Mouse (Mus musculus) neural tube, embryonic 15.5 days (tissue): ENCODE measurements around the gene Piwil4. TPM values are rescaled to one million over a fixed set of nuclear protein-coding genes. Genes with fewer than 3 reads are reported as not detected.
"Not testable (repeated sequence)": the region's sequence is repeated elsewhere in the genome, so short reads cannot be mapped to it uniquely, and the experiment has no call there.

Source experiments
- ATAC-seq: fragments of 200-750 bp; cut with Nextera tagmentation; 2 replicates; pipeline ENCODE4 v1.8.0; 2017; ENCODE audit warnings: mild to moderate bottlenecking, moderate TSS enrichment, moderate library complexity; ENCODE audit not compliant: low FRiP score
- H3K27ac ChIP-seq: fragments of 300-500 bp; sonication (generic); replicated peaks from 2 replicates; pipeline ENCODE4 v1.5.1; 2015; ENCODE audit warnings: mild to moderate bottlenecking, inconsistent platforms
- H3K27me3 ChIP-seq: fragments of 300-500 bp; sonication (generic); replicated peaks from 2 replicates; pipeline ENCODE4 v1.6.1; 2015; ENCODE audit warnings: inconsistent platforms
- H3K36me3 ChIP-seq: fragments of 300-500 bp; sonication (generic); 2 replicates; pipeline ENCODE4 v1.6.1; 2015; ENCODE audit warnings: inconsistent platforms
- H3K4me1 ChIP-seq: fragments of 300-500 bp; sonication (generic); 2 replicates; pipeline ENCODE4 v1.6.1; 2015; ENCODE audit warnings: inconsistent platforms
- H3K4me2 ChIP-seq: fragments of 300-500 bp; sonication (generic); 2 replicates; pipeline ENCODE4 v1.6.1; 2015; ENCODE audit warnings: inconsistent platforms, mild to moderate bottlenecking, moderate library complexity
- H3K4me3 ChIP-seq: fragments of 300-500 bp; sonication (generic); replicated peaks from 2 replicates; pipeline ENCODE4 v1.5.1; 2015; ENCODE audit warnings: mild to moderate bottlenecking, inconsistent platforms
- H3K9ac ChIP-seq: fragments of 300-500 bp; sonication (generic); replicated peaks from 2 replicates; pipeline ENCODE4 v1.6.1; 2015; ENCODE audit warnings: mild to moderate bottlenecking, inconsistent platforms
- H3K9me3 ChIP-seq: fragments of 300-500 bp; sonication (generic); replicated peaks from 2 replicates; pipeline ENCODE4 v1.6.1; 2016; ENCODE audit warnings: inconsistent platforms
- WGBS: fragments of 180-500 bp; shearing (Covaris S2); methylation state at CpG from one replicate; pipeline ENCODE4 v1.1.7; 2015; ENCODE audit warnings: mixed read lengths; 5-methylcytosine and 5-hydroxymethylcytosine counted together
- polyA plus RNA-seq: library from polyadenylated mRNA; unstranded; fragments of >200 nt; fragmentation: Nextera tagmentation; extraction: Ambion mirVana; gene quantifications from 2 replicates; pipeline ENCODE4 v1.2.1, GENCODE M21; 2015

Gene Piwil4
- polyA plus RNA-seq, 1 experiment from 2014 or later: 0.31 TPM

DNA sequence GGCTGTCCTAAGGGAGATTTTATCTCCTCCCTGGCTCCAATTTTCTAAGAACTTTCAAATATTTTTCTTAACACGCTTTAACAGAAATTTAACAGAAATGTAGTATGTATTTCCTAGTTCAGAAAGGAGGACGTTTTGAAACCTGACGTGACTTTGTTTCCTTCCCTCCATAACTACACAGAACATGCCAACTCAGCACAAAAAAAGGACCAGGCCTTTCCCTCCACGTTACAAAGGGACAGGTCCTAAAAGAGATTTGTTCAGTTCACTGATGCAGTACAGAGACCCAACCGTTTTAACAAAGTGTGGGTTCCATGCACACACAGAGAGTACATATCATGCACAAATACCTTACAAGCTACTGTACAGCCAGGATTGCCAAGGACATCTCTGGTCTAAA lies 18.9 kb downstream of the Piwil4 start:
- ATAC-seq: no peak
- no peaks in the 10 kb centered on the region for H3K27me3 ChIP-seq
- H3K36me3 ChIP-seq: no peaks in the 10 kb centered on the region
- H3K27ac ChIP-seq: no peak overlapping the region
- H3K4me2 ChIP-seq: no peak overlapping the region
- no peak overlapping the region for H3K9ac ChIP-seq
- no peaks in the 10 kb centered on the region for H3K4me1 ChIP-seq
- H3K4me3 ChIP-seq: no peak overlapping the region
- WGBS: 82% methylated on average over 5 of the region's 5 CpGs
- H3K9me3 ChIP-seq: no peaks in the 10 kb centered on the region

DNA sequence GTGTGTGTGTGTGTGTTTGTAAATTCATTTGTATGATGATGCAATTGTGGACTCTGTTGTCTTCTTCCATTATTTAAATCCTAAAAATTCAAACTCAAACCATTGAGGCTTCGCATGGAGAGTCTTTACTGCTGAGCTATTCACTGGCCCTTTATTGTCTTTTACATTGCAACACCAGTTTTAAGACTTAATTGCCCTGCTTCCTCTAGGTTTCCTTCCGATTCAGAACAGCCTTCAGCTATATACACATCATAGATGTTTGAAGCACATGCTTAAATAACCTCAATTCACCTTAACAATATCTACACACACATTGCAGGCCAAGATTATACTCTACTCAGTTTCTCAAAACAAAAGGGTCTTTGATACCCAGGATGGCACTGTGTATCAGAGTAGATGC lies 20.1 kb downstream of the Piwil4 start:
- Histone ChIP-seq H3K9me3 (no peaks in the 10 kb centered on the region), H3K4me1 (no peaks in the 10 kb centered on the region), H3K9ac (no peak overlapping the region), H3K4me2 (no peak overlapping the region), H3K4me3 (no peak overlapping the region), H3K36me3 (no peaks in the 10 kb centered on the region), H3K27ac (no peak overlapping the region), H3K27me3 (no peaks in the 10 kb centered on the region)
- ATAC-seq: no peak
- WGBS: 11% methylated on average over 2 of the region's 2 CpGs

DNA sequence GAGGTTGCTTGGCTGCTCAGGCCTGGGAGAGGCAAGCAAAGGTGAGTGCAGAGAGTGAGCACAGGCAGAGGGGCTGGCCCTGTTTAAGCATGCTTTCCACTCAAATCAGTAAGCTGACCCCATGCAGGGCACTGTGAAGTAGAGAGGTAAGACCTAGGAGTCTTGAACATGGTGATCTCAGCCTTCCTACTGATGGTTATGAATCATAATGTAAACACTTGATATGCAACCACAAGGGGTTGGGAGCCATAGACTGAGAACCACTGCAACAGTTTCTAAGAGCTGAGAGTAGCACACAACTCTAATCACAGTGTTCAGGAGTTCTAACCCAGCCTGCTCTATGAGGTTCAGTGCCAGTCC lies 22.2 kb downstream of the Piwil4 start:
- Histone ChIP-seq H3K27me3 (no peaks in the 10 kb centered on the region), H3K4me3 (no peak overlapping the region), H3K9ac (no peak overlapping the region), H3K27ac (no peak overlapping the region), H3K36me3 (no peaks in the 10 kb centered on the region), H3K9me3 (no peaks in the 10 kb centered on the region), H3K4me2 (no peak overlapping the region), H3K4me1 (no peaks in the 10 kb centered on the region)
- ATAC-seq: no peak

DNA sequence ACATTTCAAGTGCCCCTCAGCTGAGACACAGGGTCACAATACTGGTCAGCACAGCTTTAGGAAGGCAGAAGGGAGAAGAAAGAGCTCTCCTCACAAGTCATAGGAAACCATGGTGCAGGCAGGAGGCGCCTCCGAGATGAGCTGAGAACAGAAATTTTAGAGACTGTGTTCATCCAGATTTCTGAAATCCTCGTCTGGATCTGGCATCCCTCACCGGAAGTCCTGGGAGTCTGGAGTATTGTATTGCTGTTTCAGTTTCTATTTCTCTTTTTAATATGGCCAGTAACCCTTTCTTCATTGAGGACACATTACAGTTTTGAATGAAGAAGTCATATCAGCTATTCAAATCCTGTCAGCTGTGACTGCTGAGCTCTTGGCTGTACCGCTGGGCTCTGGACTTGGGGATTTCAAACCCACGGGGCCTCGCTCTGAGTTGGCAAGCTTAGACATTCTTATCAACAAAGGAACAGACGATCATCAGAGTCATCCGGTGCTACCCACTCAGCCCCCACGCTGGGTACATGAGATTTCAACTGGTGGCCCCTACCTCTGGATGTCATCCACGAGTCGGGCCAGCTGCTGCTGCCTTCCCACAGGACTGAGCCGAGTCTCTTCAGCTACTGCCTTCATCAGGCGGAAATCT lies 22.7 kb downstream of the Piwil4 start:
- no peak for ATAC-seq

DNA sequence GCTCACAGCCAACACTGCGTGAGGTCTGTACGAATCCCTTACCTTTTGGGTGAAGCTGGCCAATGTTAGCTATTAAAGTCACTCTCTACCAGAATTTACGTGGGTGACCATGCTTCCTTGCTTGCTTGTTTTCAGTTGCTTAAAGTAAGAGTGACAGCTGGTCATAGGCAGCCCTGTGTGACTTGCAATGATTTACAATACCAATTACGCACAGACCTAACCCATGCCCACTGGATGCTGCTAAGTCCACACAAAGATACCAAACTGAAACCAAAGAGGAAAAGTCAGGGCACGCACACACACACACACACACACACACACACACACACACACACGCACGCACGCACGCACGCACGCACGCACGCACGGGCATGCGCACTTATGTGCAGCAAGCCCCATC lies 25.3 kb downstream of the Piwil4 start:
- H3K27me3 ChIP-seq: no peaks in the 10 kb centered on the region

More for the DNA sequence above, 22.7 kb downstream of the Piwil4 start:
- no peaks in the 10 kb centered on the region for H3K4me1 ChIP-seq
- H3K27me3 ChIP-seq: no peaks in the 10 kb centered on the region
- no peaks in the 10 kb centered on the region for H3K36me3 ChIP-seq
- H3K27ac ChIP-seq: no peak overlapping the region
- no peak overlapping the region for H3K9ac ChIP-seq
- 65% methylated on average over 14 of the region's 14 CpGs for WGBS
- H3K4me2 ChIP-seq: no peak overlapping the region
- no peak overlapping the region for H3K4me3 ChIP-seq
- no peaks in the 10 kb centered on the region for H3K9me3 ChIP-seq

DNA sequence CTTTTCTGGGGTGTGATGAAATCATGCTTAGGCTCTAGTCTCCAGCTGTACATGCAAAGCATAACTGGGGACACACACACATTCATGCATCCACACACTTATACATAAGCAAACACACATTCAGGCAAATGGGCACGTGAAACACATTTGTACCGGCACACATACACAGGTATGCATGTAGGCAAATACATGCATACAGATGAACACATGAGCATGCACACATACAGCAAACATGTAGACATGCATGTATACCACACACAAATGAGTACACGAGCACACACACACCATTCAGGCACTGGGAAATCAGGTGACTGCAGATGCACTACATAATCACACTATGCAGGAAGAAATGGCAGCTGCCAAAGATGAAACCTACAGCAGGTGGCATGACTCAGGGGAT lies 29.6 kb downstream of the Piwil4 start:
- WGBS: 92% methylated on average over 3 of the region's 3 CpGs
- Histone ChIP-seq H3K4me1 (peaks cover 4% of the 10 kb centered on the region; the same call in 1 of the 2 replicates), H3K4me3 (no peak overlapping the region), H3K27me3 (no peaks in the 10 kb centered on the region), H3K9me3 (no peaks in the 10 kb centered on the region), H3K4me2 (no peak overlapping the region), H3K36me3 (no peaks in the 10 kb centered on the region), H3K27ac (no peak overlapping the region), H3K9ac (no peak overlapping the region)
- no peak for ATAC-seq

More for the DNA sequence above, 25.3 kb downstream of the Piwil4 start:
- no peak for ATAC-seq
- Histone ChIP-seq H3K9ac (no peak overlapping the region), H3K36me3 (no peaks in the 10 kb centered on the region), H3K4me2 (no peak overlapping the region), H3K9me3 (no peaks in the 10 kb centered on the region), H3K4me3 (no peak overlapping the region), H3K4me1 (no peaks in the 10 kb centered on the region), H3K27ac (no peak overlapping the region)
- WGBS: 76% methylated on average over 15 of the region's 15 CpGs

DNA sequence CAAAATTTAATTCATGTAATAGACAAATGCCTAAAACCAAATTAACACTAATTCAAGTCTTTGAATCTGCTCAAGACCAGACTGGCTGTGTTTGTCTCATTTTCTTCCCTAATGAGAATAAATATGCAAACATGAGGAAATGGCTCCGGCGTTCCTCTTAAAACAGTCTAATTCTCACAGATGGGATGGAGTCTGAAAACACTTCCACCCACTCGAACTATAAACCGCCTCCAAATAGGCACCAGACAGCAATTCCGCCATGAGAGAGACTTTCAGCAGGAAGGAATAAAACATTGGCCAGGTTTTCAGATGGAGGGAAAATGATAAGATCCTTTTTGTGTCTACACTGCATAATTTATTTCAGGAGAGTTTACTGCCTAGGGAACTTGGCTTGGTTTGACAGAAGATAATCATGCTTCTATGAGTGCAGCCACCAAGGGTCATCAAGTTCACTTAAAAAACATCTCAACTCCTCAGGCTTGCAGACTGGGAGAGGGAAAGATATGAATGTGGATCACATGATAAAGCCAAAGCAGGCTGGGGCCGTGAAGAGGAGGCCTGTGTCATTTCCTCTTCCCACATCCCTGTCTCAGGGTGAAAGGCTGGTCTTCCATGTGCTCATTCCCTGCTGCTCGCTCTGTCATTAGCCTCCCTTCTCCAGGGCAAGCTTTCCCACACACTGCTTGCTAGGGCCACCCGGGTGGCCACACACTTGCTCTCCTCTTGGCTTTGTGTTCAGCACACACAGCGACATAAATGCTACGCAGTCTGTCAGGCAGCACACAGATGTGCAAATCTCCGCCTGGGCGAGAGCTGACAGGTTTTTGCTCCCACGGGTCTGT lies 35.0 kb downstream of the Piwil4 start:
- peak; percentile 51 for ATAC-seq
- Histone ChIP-seq H3K9me3 (no peaks in the 10 kb centered on the region), H3K4me2 (no peak overlapping the region), H3K4me1 (peaks cover 9% of the 10 kb centered on the region; the same call in 1 of the 2 replicates), H3K9ac (no peak overlapping the region), H3K27ac (peak overlapping the region; percentile 18; the same call in 1 of the 2 replicates), H3K4me3 (no peak overlapping the region), H3K27me3 (no peaks in the 10 kb centered on the region), H3K36me3 (no peaks in the 10 kb centered on the region)
- 53% methylated on average over 13 of the region's 13 CpGs for WGBS

DNA sequence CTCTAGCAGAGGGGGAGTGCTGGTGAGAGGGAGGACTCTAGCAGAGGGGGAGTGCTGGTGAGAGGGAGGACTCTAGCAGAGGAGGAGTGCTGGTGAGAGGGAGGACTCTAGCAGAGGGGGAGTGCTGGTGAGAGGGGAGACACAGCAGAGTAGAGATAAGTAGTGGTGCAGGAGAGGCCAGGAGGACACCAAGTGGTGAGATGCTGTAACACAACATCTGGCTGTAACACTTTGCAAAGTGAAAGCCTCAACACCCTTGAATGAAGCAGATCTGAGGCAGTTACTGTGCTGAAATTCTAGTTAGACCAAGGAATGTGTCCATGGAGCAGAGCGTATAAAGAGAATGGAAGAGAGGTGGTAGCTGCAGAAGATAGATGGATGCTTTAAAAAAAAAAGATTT lies 39.7 kb downstream of the Piwil4 start:
- 100% methylated on average over 1 of the region's 1 CpGs for WGBS
- H3K4me1 ChIP-seq, H3K36me3 ChIP-seq, H3K4me2 ChIP-seq, H3K27ac ChIP-seq, H3K9me3 ChIP-seq, H3K4me3 ChIP-seq, H3K27me3 ChIP-seq, ATAC-seq, H3K9ac ChIP-seq: not testable (repeated sequence)

DNA sequence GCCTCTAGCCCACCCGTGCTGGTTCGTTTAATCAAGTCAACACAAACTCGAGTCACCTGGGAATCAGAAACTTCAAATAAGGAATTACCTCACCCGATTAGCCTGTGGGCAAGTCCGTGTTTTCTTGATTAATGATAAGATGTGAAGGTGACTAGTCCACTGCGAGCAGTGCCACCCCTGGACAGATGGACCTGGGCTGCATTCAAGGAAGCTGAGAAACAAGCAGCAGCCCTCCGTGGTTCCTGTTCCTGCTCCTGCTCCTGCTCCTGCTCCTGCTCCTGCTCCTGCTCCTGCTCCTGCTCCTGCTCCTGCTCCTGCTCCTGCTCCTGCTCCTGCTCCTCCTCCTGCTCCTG lies 41.3 kb downstream of the Piwil4 start:
- Histone ChIP-seq H3K27ac (no peak overlapping the region), H3K9ac (no peak overlapping the region), H3K4me3 (no peak overlapping the region), H3K36me3 (no peaks in the 10 kb centered on the region), H3K4me1 (no peaks in the 10 kb centered on the region), H3K4me2 (no peak overlapping the region), H3K9me3 (no peaks in the 10 kb centered on the region), H3K27me3 (no peaks in the 10 kb centered on the region)
- ATAC-seq: peak; percentile 9; the same call in 1 of the 2 replicates
- 53% methylated on average over 7 of the region's 7 CpGs for WGBS

DNA sequence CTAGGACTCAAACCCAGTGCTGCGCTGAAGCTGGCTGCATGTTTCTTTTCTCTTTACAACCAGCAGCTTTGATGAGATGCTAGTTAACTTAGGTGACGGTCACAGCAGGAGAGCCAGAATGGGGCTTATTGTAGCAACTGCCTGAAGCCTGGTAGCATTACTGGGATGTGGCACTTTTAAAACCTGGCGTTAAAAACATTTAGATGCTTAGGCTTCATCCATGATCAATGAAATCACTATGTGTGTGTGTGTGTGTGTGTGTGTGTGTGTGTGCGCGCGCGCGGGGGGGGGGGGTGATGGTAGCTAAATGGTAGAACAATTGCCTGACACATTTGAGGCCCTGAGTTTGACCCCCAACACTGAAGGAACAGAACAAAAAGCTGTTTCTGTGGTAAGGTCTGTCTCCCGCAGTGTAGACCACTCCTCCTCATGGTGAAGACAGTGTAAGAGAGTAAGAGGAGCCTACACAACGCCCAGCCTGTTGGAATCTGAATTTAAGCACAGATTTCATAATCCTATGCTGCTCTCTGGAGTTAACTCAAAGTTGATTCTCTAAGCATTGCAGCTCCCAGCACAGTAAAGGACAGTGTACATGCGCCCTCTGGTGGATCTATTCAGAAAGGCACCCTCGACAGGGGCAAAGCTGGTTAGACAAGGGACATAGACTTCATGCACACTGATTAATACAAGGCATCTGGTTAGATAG lies 41.8 kb downstream of the Piwil4 start:
- Histone ChIP-seq H3K4me1 (no peaks in the 10 kb centered on the region), H3K9me3 (no peaks in the 10 kb centered on the region), H3K4me3 (no peak overlapping the region), H3K27me3 (no peaks in the 10 kb centered on the region), H3K27ac (no peak overlapping the region), H3K9ac (no peak overlapping the region), H3K36me3 (no peaks in the 10 kb centered on the region), H3K4me2 (no peak overlapping the region)
- peak; percentile 95 for ATAC-seq
- 49% methylated on average over 11 of the region's 12 CpGs for WGBS

DNA sequence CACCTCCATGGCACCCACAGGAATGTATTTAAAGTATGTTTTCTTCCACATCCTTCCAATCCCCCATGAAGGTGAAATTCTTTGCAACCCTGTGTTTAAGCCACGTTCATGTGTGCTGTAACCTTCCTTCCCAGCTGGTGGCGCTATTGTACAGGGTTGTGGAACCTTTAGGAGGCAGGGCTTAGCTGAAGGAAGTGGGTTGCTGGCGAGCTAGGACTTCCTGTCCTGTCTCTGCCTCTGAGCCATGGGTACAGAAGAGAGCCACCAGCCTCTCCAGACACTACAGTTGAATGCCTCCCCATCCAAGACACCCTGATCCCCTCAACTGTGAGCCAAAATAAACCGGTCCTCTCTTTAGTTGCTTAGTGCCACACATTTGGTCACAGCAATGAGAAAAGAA lies 42.6 kb downstream of the Piwil4 start:
- Histone ChIP-seq H3K4me3 (no peak overlapping the region), H3K27me3 (no peaks in the 10 kb centered on the region), H3K27ac (no peak overlapping the region), H3K9ac (no peak overlapping the region), H3K4me2 (no peak overlapping the region), H3K9me3 (no peaks in the 10 kb centered on the region), H3K4me1 (no peaks in the 10 kb centered on the region), H3K36me3 (no peaks in the 10 kb centered on the region)
- 68% methylated on average over 4 of the region's 4 CpGs for WGBS
- ATAC-seq: no peak
